Mouse (Mus musculus) left cerebral cortex, adult 2 months (tissue): ENCODE results near the gene Gadl1. TPM values are rescaled to one million over a fixed set of nuclear protein-coding genes. Genes with fewer than 3 reads are reported as not detected.
A peak's percentile ranks its signal among the peaks of the same experiment; 100 is the strongest.

Source experiments
- DNase-seq, 2 experiments: peaks; one replicate each; pipeline ENCODE4 v3.0.0; 2021 to 2022; ENCODE audit warnings: low spot score in 2 of 2, mixed read lengths in 1 of 2; ENCODE audit errors: extremely low spot score in 1 of 2
- H3K27ac ChIP-seq: fragments of 200-600 bp; 2 replicates; pipeline ENCODE4 v1.8.1; 2022
- H3K4me3 ChIP-seq: fragments of 200-600 bp; 2 replicates; pipeline ENCODE4 v1.8.1; 2022
- CTCF ChIP-seq: fragments of 200-600 bp; IDR thresholded peaks from 2 replicates; pipeline ENCODE4 v1.8.1; 2022; ENCODE audit warnings: antibody characterized with exemption, mild to moderate bottlenecking, moderate library complexity
- intact Hi-C: fragments of 180-260 bp; cut with DNase I; formaldehyde crosslinking; loops from one replicate; pipeline ENCODE4 v1.15.1; 2025
- long read RNA-seq, 2 experiments: library from polyadenylated mRNA; stranded (forward); transcript quantifications; one replicate each; pipeline ENCODE4 v2.0.0; 2021; ENCODE audit warnings: borderline mapping rate in 2 of 2
- total RNA-seq, 2 experiments: library from RNA; stranded (reverse); gene quantifications; 2 replicates each; pipeline ENCODE4 v1.2.3; 2021

The Gadl1 gene
- total RNA-seq: under 1 TPM; 0.57 to 0.61 TPM
- long read RNA-seq, experiment 1: 0 reads
- long read RNA-seq, experiment 2: 0 reads

DNA sequence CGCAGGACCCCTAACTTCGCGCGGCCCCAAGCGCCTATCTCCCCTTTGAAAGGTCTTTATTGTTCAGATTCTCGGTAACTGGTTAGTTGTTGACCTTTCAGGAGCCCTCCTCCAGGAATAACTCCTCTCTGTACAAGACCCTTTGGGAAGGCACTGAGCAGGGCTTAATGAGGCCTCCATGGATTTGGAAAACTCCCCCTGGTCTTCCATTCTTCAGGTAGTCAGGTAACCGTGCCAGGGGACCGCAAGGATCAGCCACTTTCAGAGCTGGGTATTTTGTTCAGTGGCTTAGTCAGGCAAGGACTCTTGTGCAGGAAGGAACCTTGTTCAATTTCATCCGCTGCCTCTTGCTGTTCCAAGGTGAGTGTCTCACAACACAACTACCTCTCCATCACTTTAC is at the start of gene Gadl1:
TSS of gene Gadl1 (plus strand) at position 301 of the 400 bp plus-strand sequence.
- no peak for TF ChIP-seq CTCF
- intact Hi-C loops: no loop called here
- Histone ChIP-seq H3K4me3 (no peak within 1 kb of the TSS), H3K27ac (no peak within 1 kb of the TSS)
- DNase-seq: no peak

DNA sequence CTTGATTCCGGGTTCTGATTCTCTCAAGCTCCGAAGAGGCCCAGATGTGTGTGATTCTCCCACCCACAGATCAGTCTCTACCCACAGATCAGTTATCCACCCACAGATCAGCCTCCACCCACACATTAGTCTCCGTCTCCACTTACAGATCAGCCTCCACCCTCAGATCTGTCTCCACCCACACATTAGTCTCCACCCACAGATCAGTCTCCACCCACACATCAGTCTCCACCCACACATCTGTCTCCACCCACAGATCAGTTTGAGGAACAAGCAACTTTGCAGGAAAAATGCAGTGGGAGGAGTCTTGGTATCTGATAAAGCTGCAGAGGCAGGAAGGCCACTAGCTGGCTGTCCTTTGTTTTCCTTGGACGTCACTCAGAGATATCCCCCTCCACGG is 46.5 kb upstream of the Gadl1 start:
- intact Hi-C loops: no loop called here
- Histone ChIP-seq H3K4me3 (no peak overlapping the region), H3K27ac (no peak overlapping the region)
- TF ChIP-seq CTCF: no peak
- no peak for DNase-seq

DNA sequence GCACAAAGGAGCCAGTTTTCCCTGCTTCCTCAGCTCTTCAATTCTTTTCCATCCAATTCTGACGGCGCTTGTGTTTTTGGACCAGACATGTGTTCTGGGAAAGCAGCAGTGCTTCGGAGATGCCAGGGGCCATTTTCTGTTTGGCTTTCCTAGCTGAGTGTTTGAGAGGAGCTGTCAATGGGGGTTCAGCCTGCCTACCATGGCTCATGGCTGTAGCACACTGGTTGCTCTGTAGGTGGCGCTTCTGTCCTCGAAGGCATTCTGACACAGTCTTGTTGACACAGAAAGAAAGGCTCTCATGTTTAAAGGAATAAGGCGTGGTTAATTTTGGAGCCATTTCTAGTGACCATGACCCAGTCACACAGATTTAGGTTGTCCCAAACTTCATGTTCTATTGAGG is 45.9 kb upstream of the Gadl1 start:
- DNase-seq: no peak

DNA sequence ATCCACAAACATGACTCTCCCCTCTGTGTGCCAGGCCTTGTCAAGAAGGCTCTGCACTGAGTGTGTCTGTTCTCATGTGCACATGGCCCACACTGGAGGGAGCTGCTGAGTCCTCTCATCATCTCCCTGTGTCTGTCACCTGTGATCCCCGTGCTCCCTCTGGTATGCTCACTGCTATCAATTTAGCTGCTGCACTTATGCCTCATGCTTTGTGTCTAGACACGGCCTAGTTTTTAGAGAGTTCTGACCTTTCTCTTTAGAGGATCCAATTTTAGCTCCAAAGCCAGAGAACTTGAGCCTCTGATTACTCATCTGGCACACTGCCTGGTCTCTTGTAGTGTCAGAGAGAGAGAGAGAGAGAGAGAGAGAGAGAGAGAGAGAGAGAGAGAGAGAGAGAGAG is 42.0 kb upstream of the Gadl1 start:
- intact Hi-C loops: no loop called here
- TF ChIP-seq CTCF: peak; percentile 8; the same call in 1 of the 2 replicates
- Histone ChIP-seq H3K27ac (no peak overlapping the region), H3K4me3 (no peak overlapping the region)
- DNase-seq: no peak

More for the DNA sequence above, 45.9 kb upstream of the Gadl1 start:
- TF ChIP-seq CTCF: peak; percentile 35
- Histone ChIP-seq H3K4me3 (no peak overlapping the region), H3K27ac (no peak overlapping the region)
- intact Hi-C loops: no loop called here

DNA sequence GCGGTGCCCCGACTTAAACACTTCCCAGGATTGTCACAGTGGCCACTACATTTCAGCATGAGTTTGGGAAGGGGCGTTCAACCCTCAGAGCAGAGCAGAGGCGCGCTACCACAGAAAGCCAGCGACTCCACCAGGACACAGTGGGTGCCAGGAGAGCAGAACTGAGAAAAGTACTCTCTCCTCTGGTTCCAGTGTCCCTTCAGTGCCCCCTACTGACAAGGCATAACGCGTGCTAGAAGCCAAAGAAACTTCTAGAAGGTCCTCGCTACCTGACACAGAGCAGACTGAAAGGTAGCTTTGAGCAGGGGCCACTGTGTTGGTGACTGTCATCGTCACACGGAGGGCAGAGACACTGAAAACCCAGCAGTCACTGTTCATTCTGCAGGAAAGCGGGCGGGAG is 39.1 kb upstream of the Gadl1 start:
- intact Hi-C loops: no loop called here
- Histone ChIP-seq H3K4me3 (no peak overlapping the region), H3K27ac (no peak overlapping the region)
- DNase-seq: peak in 1 of 2 experiments; percentile 15
- TF ChIP-seq CTCF: peak; percentile 53

DNA sequence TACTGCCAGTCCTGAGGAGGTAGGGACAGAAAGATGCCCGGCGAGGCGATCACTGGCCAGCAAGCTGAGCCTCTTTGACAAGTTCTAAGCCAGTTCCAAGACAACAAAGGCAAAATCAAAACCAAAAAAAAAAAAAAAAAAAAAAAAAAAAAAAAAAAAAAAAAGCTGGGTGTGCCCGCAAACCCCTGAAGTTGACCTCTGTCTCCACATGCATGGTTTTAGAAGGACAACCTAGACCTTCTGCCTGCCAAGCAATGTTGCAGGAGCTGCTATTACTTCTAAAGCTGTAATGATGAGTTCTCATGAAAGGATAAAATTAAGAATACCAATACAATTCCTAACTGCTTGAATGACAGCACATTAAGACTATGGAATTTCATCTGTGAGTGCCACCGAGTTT is 38.6 kb upstream of the Gadl1 start:
- TF ChIP-seq CTCF: no peak
- Histone ChIP-seq H3K4me3 (no peak overlapping the region), H3K27ac (no peak overlapping the region)
- intact Hi-C loops: no loop called here
- DNase-seq: no peak

DNA sequence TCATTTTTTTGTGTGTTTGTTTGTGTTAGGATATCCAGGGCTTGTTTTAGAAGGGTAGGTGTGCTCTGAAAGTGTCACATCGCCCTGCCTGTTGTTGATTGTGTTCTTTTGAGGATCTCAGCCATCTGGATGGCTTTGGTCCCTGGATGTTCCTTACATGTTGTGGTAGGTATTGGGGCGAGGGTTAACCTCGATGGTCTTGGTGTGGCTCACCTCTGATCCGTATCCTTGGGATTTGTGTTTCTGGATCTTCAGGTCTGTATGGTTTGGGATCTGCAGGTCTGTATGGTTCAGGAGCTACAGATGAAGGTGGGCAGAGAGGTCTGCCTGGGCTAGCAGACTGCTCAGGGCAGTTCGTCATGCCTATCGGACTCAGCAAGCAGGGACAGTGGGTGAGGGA is 28.8 kb upstream of the Gadl1 start:
- DNase-seq: no peak
- Histone ChIP-seq H3K4me3 (no peak overlapping the region), H3K27ac (no peak overlapping the region)
- no peak for TF ChIP-seq CTCF
- intact Hi-C loops: loop anchor here (5.0 kb wide), 1 partner anchor 162 kb away; no protein-coding TSS in a partner anchor

DNA sequence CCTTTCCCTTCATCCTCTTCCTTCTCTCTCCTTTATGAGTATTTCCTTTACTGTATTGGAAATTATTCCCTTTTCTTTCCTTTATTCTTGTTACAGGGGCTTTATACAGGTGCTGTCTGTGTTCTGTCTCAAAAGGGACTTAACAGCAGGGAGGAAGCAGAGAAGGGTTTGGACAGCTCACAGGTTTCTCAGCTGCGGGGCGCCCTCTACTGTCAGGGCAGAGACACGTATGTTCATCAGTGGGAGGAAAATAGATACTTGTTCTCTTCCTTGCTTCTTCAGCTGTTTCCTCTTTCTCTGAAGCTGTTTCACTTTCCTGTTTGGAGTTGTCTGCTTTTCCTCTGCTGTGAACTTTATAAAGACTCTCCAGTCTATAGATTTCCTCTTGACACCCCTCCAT is 28.1 kb upstream of the Gadl1 start:
- TF ChIP-seq CTCF: peak; percentile 57
- no peak for DNase-seq
- Histone ChIP-seq H3K4me3 (no peak overlapping the region), H3K27ac (no peak overlapping the region)
- intact Hi-C loops: loop anchor here (5.0 kb wide), 1 partner anchor 161 kb away; no protein-coding TSS in a partner anchor

DNA sequence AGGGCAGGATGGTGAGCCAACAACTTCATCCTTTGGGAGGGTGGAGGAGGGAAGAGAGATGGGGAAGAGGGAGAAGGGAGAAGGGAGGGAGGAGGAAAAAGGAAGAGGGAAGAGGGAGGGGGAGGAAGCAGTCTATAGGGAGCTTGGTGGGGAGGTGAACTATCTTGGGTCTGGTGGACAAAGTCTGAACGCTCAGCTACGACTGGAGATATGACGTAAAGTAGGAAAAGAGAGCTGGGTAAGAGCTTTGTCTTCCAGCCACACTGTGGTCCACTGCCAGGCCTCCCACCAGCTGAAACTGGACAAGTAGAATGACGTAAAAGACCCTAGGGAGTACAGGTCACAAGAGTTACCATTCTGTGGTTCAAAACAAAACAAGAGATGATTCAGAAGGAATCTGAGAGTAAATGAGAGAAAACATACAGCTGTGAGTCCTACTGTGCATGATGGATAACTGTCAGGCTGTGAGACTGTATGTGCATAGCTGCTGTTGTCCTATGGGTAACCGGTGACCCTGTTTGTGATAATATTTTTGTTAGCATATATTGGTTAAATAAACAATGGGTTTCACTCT is 26.5 kb upstream of the Gadl1 start:
- TF ChIP-seq CTCF: no peak
- no peak overlapping the region for H3K27ac ChIP-seq
- H3K4me3 ChIP-seq: no peak overlapping the region
- intact Hi-C loops: loop anchor here (5.0 kb wide), 1 partner anchor 160 kb away; no protein-coding TSS in a partner anchor
- DNase-seq: no peak

DNA sequence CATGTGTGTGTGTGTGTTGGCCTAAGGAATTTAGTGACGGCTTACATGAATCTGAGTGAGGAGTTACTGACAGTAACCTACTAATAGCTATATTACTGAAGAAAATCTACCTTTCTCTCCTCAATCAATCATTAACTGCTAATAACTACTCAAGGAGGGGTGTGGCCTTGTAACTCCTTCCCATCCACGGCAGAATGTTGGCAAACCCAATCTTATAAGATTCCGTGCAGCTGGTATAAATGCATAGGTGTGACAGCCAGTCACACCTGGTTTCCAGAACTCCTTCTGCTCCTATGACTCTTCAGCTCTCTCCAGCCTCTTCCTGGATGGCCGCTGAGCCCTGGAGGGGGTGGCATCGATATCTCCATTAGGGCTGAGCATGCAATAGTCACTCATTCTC is 25.8 kb upstream of the Gadl1 start:
- H3K4me3 ChIP-seq: no peak overlapping the region
- intact Hi-C loops: loop anchor here (5.0 kb wide), 1 partner anchor 159 kb away; no protein-coding TSS in a partner anchor
- no peak for DNase-seq
- H3K27ac ChIP-seq: no peak overlapping the region
- no peak for TF ChIP-seq CTCF

DNA sequence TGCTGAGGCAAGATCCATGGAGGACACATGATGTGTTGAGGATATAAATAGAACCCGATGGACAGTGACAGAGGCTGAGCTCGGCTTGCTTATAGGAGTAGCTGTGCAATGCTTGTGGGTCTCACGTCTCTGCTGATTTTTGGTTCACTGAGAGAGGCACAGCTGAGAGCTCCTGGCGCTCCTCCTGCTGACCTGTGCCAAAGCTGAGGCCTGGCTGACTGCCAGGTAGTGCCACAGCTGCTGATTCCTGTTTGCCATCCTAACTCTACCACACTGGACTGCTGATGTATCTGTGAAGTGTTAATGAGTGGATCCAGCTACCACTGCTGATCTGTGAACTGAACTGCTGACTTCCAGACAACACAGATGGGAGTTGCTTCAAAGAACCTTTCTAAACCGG is 21.7 kb upstream of the Gadl1 start:
- TF ChIP-seq CTCF: no peak
- Histone ChIP-seq H3K27ac (no peak overlapping the region), H3K4me3 (no peak overlapping the region)
- no peak for DNase-seq
- intact Hi-C loops: no loop called here

DNA sequence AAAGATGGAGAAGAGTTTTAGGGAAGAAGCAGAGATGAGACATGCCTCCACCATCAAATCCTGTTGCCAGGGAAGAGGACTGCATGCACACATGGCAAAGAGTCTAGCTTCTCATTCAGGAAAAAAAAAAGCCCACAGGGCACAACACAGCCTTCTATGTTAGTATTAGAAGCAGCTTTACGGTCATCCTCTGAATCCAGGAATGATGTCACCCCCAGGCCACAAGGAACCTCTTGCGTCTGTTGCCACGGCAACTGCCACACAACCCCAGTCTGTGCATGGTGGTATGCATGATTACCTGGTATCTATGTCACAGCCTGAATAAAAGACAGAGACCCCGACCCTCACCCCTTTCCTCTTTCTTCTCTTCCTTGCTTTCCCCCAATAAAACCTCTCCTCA is 16.1 kb upstream of the Gadl1 start:
- no peak for TF ChIP-seq CTCF
- H3K27ac ChIP-seq: no peak overlapping the region
- intact Hi-C loops: no loop called here
- no peak for DNase-seq
- H3K4me3 ChIP-seq: no peak overlapping the region

DNA sequence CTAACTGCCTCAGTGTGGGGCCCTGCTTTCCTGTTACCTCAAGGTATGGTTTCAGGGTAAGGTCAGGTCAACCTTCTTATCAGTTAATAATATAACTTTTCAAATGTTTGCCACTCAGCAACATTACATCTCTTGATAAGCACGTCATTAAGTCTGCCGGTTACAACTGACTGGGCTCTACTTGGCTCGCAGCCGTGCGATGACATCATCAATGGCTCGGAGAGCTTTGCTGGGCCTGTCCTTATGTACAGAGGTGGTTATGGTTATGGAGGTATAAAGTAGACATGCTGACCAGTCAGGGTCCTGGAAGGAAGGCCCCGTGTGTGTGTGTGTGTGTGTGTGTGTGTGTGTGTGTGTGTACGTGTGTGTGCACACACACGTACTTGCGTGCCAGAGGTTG is 15.3 kb upstream of the Gadl1 start:
- TF ChIP-seq CTCF: no peak
- DNase-seq: no peak
- Histone ChIP-seq H3K27ac (no peak overlapping the region), H3K4me3 (no peak overlapping the region)
- intact Hi-C loops: no loop called here
